Mouse (Mus musculus) G1E (cell line): ENCODE data around the gene Gigyf1.

Experiments used
- CTCF ChIP-seq: IDR thresholded peaks from 2 replicates; pipeline ENCODE4 v1.5.1; 2012; ENCODE audit warnings: low read depth, low read length, inconsistent platforms, mixed read lengths
- GATA2 ChIP-seq: IDR thresholded peaks from 2 replicates; pipeline ENCODE4 v1.6.1; 2012; ENCODE audit warnings: low read depth, low read length, inconsistent platforms, borderline replicate concordance

- TF ChIP-seq CTCF (peak; percentile 23; the same call in 1 of the 2 replicates), GATA2 (no peak)
Measured at GRCm38 (mm10) chr5:137504041-137504440, 14.3 kb upstream of the Gigyf1 start.
